Mouse (Mus musculus) heart, embryonic 13.5 days (tissue): ENCODE measurements at regions not wholly inside any gene's neighbourhood (a gene's known extent, or its start where the extent isn't known, plus 50 kb on each side); places are given as distances from the start of the nearest gene placed in this dataset.

Experiments used
- ATAC-seq: fragments of 200-750 bp; cut with Nextera tagmentation; 2 replicates; pipeline ENCODE4 v1.8.0; 2017; ENCODE audit warnings: moderate TSS enrichment; ENCODE audit not compliant: insufficient number of reproducible peaks, low FRiP score, low TSS enrichment; ENCODE audit errors: extremely low read depth
- H3K27ac ChIP-seq: fragments of 300-500 bp; sonication (generic); replicated peaks from 2 replicates; pipeline ENCODE4 v1.5.1; 2015; ENCODE audit warnings: moderate library complexity, mild to moderate bottlenecking, inconsistent platforms
- H3K27me3 ChIP-seq: fragments of 300-500 bp; sonication (generic); replicated peaks from 2 replicates; pipeline ENCODE4 v1.6.1; 2015; ENCODE audit warnings: mild to moderate bottlenecking, inconsistent platforms
- H3K36me3 ChIP-seq: fragments of 300-500 bp; sonication (generic); 2 replicates; pipeline ENCODE4 v1.6.1; 2015; ENCODE audit warnings: mild to moderate bottlenecking, inconsistent platforms
- H3K4me1 ChIP-seq: fragments of 300-500 bp; sonication (generic); 2 replicates; pipeline ENCODE4 v1.6.1; 2015; ENCODE audit warnings: inconsistent platforms
- H3K4me2 ChIP-seq: fragments of 300-500 bp; sonication (generic); 2 replicates; pipeline ENCODE4 v1.6.1; 2015; ENCODE audit warnings: inconsistent platforms, mild to moderate bottlenecking, moderate library complexity
- H3K4me3 ChIP-seq: fragments of 300-500 bp; sonication (generic); 2 replicates; pipeline ENCODE4 v1.5.1; 2015; ENCODE audit warnings: moderate library complexity, mild to moderate bottlenecking, inconsistent platforms
- H3K9ac ChIP-seq: fragments of 300-500 bp; sonication (generic); 2 replicates; pipeline ENCODE4 v1.6.1; 2015; ENCODE audit warnings: inconsistent platforms, mild to moderate bottlenecking, moderate library complexity
- H3K9me3 ChIP-seq: fragments of 300-500 bp; sonication (generic); 2 replicates; pipeline ENCODE4 v1.6.1; 2016; ENCODE audit warnings: inconsistent platforms
- WGBS: fragments of 180-500 bp; shearing (Covaris S2); methylation state at CpG from one replicate; pipeline ENCODE4 v1.1.7; 2015; ENCODE audit warnings: mixed read lengths; 5-methylcytosine and 5-hydroxymethylcytosine counted together

GRCm38 (mm10) chr4:150706291-150706690 is 54.3 kb upstream of the Slc45a1 start:
- no peak overlapping the region for H3K27ac ChIP-seq

GRCm38 (mm10) chr4:150703266-150703665 is 51.3 kb upstream of the Slc45a1 start:
- H3K27me3 ChIP-seq = peaks cover 15% of the 10 kb centered on the region
- no peak overlapping the region for H3K4me3 ChIP-seq
- no peak overlapping the region for H3K9ac ChIP-seq
- WGBS = 87% methylated on average over 5 of the region's 5 CpGs
- H3K4me1 ChIP-seq = peaks cover 26% of the 10 kb centered on the region
- H3K9me3 ChIP-seq = no peaks in the 10 kb centered on the region; the same call in 1 of the 2 replicates
- no peaks in the 10 kb centered on the region for H3K36me3 ChIP-seq
- no peak overlapping the region for H3K27ac ChIP-seq
- no peak for ATAC-seq
- no peak overlapping the region for H3K4me2 ChIP-seq

More at GRCm38 (mm10) chr4:150706291-150706690, 54.3 kb upstream of the Slc45a1 start:
- H3K36me3 ChIP-seq = no peaks in the 10 kb centered on the region
- 89% methylated on average over 7 of the region's 7 CpGs for WGBS
- no peak for ATAC-seq
- peaks cover 15% of the 10 kb centered on the region for H3K27me3 ChIP-seq
- H3K4me1 ChIP-seq = peaks cover 37% of the 10 kb centered on the region
- H3K4me3 ChIP-seq = no peak overlapping the region
- no peak overlapping the region for H3K4me2 ChIP-seq
- H3K9me3 ChIP-seq = no peaks in the 10 kb centered on the region; the same call in 1 of the 2 replicates
- no peak overlapping the region for H3K9ac ChIP-seq
